Mouse (Mus musculus) limb, embryonic 10.5 days (tissue): ENCODE data around the gene Itgad. TPM values are rescaled to one million over a fixed set of nuclear protein-coding genes. Genes with fewer than 3 reads are reported as not detected.
"Not testable (repeated sequence)": the region's sequence is repeated elsewhere in the genome, so short reads cannot be mapped to it uniquely, and the experiment has no call there.

Experiments used
- DNase-seq: peaks from one replicate; pipeline ENCODE4 v3.0.0-alpha.2; 2017; ENCODE audit warnings: low spot score
- H3K27ac ChIP-seq: fragments of 300-500 bp; sonication (generic); 2 replicates; pipeline ENCODE4 v1.5.1; 2016; ENCODE audit warnings: mild to moderate bottlenecking
- H3K27me3 ChIP-seq: fragments of 300-500 bp; sonication (generic); 2 replicates; pipeline ENCODE4 v1.6.1; 2016; ENCODE audit warnings: low read depth, mild to moderate bottlenecking; ENCODE audit not compliant: poor library complexity, severe bottlenecking
- H3K36me3 ChIP-seq: fragments of 300-500 bp; sonication (generic); 2 replicates; pipeline ENCODE4 v1.6.1; 2016; ENCODE audit warnings: mild to moderate bottlenecking, moderate library complexity
- H3K4me1 ChIP-seq: fragments of 300-500 bp; sonication (generic); 2 replicates; pipeline ENCODE4 v1.6.1; 2016
- H3K4me3 ChIP-seq: fragments of 300-500 bp; sonication (generic); 2 replicates; pipeline ENCODE4 v1.5.1; 2016; ENCODE audit warnings: mild to moderate bottlenecking, moderate library complexity
- H3K9me3 ChIP-seq: fragments of 300-500 bp; sonication (generic); replicated peaks from 2 replicates; pipeline ENCODE4 v1.6.1; 2016; ENCODE audit warnings: mild to moderate bottlenecking
- WGBS: fragments of 180-500 bp; shearing (Covaris S2); methylation state at CpG from one replicate; pipeline ENCODE4 v1.1.7; 2016; 5-methylcytosine and 5-hydroxymethylcytosine counted together
- polyA plus RNA-seq: library from polyadenylated mRNA; unstranded; fragments of >200 nt; fragmentation: Nextera tagmentation; extraction: Ambion mirVana; gene quantifications from 2 replicates; pipeline ENCODE4 v1.2.1, GENCODE M21; 2016

The Itgad gene
- polyA plus RNA-seq, 1 experiment from 2014 or later = not detected

DNA sequence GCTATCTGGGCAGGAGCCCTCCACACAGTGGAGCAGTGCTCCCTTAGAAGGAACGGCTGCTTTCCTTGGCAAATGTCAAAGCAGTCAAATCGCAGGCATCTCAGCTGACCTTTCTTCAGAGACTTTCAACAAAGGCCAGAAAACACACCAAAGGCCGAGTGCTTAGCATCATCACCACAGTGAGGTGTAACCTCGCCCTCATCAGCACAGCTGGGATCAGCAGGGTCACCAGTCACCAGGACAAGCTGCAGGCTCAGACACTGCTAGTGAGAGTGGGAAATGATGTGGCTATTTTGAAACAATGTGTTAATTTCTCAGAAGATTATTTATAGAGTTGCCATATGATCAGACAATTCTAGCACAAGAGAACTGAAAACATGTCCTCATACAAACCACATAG lies 17.2 kb upstream of the Itgad start:
- Histone ChIP-seq H3K36me3 (no peaks in the 10 kb centered on the region), H3K27ac (no peak overlapping the region), H3K27me3 (no peaks in the 10 kb centered on the region), H3K4me3 (no peak overlapping the region), H3K9me3 (no peaks in the 10 kb centered on the region), H3K4me1 (no peaks in the 10 kb centered on the region)
- WGBS = 41% methylated on average over 4 of the region's 4 CpGs
- no peak for DNase-seq

DNA sequence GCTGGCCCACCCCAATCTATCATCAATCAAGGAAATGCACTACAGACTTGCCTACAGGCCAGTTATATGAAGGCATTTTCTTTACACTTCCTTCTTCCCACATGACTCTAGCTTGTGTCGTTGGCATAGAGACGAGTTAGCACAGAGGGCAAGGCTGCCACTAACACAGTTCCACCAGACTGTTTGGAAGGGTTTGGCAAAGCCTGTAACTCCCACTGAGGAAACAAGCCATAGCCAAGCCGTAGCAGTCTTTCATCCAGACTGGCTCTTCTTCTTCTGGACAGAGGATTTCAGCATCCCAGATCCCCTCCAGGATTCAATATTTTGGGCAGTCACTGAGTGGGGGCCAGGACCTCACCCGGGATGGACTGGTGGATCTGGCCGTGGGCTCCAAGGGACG lies 14.6 kb upstream of the Itgad start:
- no peaks in the 10 kb centered on the region for H3K27me3 ChIP-seq
- H3K27ac ChIP-seq = no peak overlapping the region
- H3K4me3 ChIP-seq = no peak overlapping the region
- WGBS = 91% methylated on average over 6 of the region's 6 CpGs
- no peaks in the 10 kb centered on the region for H3K9me3 ChIP-seq
- DNase-seq = no peak
- H3K36me3 ChIP-seq = no peaks in the 10 kb centered on the region
- no peaks in the 10 kb centered on the region for H3K4me1 ChIP-seq

DNA sequence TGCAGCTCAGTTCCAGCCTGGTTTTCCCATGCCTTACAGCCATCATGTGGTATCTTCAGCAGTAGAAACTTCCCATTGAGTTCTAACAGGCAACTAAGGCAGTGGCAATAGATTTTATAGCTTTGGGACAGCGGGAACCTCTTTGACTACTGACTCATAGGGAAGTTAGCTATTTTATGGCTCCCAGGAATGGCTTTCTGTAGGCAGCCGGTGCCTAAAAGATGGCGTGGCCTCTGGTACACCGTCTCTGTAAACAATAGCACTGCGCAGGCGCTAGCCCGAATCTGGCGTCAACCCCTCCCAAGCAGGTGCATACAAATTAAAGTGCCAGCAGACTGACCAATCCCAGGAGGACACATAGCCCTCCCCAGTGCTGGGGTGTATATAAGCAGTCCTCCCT lies 3.2 kb upstream of the Itgad start:
- DNase-seq = no peak
- Histone ChIP-seq H3K27ac (no peak overlapping the region), H3K4me3 (no peak overlapping the region), H3K9me3 (no peaks in the 10 kb centered on the region), H3K36me3 (no peaks in the 10 kb centered on the region), H3K4me1 (no peaks in the 10 kb centered on the region), H3K27me3 (no peaks in the 10 kb centered on the region)
- WGBS = 81% methylated on average over 8 of the region's 8 CpGs

DNA sequence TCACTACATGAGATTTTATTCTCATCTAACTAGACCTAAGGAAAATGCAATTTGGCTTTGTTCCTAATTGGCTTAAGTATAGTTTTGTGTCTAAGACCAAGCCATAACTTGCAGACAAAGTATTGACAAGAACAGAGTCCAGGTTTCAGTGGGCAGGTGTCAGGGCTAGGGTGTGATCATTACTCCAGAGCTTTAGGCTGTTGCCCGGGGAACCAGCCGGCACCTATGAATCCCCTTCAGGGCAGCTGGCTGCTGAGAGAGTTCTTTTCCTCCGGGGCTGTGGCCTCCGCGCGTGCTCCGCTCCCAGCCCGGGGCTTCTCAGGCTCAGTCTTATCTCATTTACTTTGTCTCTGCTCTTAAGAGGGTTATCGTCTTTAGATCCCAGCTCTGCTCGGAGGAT lies 748 bp downstream of the Itgad start:
- no peak overlapping the region for H3K4me3 ChIP-seq
- H3K4me1 ChIP-seq = no peaks in the 10 kb centered on the region
- 81% methylated on average over 10 of the region's 10 CpGs for WGBS
- no peak overlapping the region for H3K27ac ChIP-seq
- no peaks in the 10 kb centered on the region for H3K27me3 ChIP-seq
- no peaks in the 10 kb centered on the region for H3K36me3 ChIP-seq
- DNase-seq = no peak
- H3K9me3 ChIP-seq = no peaks in the 10 kb centered on the region

DNA sequence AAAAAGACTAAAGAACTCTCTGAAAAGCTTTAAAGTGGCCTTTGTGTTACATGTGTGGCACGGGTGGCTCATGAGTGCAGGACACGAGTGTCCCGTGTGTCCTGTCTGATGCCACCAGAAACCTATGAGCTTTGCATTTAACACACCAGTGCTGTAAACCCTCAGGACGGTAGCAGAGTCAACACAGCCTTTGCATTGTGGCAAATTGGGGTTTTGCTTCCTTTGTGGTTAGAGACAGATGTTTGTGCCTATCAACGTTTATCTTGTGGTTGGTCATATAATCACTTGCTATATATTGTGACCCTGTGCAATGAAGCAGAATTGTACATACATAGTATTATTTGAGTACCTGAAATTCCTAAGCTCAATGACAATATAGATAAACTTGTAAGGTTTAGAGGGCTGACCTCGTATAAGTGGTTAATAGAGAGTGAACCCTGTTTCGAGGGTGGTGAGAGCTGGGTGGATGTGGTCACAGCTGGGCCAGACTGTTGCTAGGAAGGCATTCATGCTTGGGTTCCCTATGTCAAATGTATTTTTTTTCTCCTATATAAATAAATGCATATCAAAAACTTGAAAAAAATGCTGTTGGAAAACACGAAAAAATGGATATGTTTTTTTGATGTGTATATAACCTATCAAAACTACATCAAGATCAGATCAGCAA lies 4.6 kb downstream of the Itgad start:
- H3K36me3 ChIP-seq, H3K9me3 ChIP-seq, DNase-seq, H3K27ac ChIP-seq, H3K4me3 ChIP-seq, H3K4me1 ChIP-seq, H3K27me3 ChIP-seq: not testable (repeated sequence)
- WGBS = 82% methylated on average over 8 of the region's 8 CpGs

DNA sequence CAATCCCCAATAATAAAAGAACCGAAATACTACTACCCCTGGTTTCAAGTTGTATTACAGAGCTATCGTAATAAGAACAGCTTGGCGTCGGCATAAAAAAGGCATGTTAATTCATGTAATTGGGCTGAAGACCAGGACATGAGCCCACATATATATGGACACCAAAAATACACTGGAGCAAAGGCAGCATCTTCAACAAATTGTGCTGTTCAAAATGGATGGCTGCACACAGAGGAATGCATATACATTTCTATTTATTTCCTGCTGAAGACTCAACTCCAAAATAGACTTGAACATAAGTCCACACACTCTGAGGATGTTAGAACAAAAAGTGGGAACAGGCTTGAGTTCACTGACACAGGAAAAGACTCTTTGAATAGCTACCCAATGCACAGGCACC lies 9.8 kb downstream of the Itgad start:
- DNase-seq = no peak

DNA sequence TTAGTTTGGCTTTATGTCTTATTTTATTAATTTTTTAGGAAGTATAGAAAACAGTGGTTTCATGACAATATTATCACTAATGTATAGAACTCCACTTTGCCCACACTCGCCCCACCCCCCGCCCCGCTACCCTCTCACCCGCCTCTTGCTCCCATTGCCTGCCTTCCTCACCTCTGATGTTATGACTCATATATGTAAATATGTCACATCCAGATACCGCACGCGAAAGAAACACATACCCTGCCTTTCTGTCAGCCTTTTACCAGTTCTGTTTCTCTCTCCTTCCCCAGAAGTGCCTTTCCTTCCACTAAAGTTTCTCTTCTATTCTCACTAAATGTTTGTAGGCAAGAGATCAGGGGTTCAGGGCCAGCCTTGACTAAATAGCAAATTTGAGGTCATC lies 12.2 kb downstream of the Itgad start:
- H3K27ac ChIP-seq = no peak overlapping the region
- no peak for DNase-seq
- no peaks in the 10 kb centered on the region for H3K4me1 ChIP-seq
- H3K4me3 ChIP-seq = no peak overlapping the region
- WGBS = 89% methylated on average over 7 of the region's 7 CpGs
- H3K9me3 ChIP-seq = no peaks in the 10 kb centered on the region
- H3K27me3 ChIP-seq = no peaks in the 10 kb centered on the region
- H3K36me3 ChIP-seq = no peaks in the 10 kb centered on the region

More for the DNA sequence above, 9.8 kb downstream of the Itgad start:
- Histone ChIP-seq H3K9me3 (no peaks in the 10 kb centered on the region), H3K27ac (no peak overlapping the region), H3K36me3 (no peaks in the 10 kb centered on the region), H3K27me3 (no peaks in the 10 kb centered on the region), H3K4me1 (no peaks in the 10 kb centered on the region), H3K4me3 (no peak overlapping the region)
- 93% methylated on average over 4 of the region's 4 CpGs for WGBS

DNA sequence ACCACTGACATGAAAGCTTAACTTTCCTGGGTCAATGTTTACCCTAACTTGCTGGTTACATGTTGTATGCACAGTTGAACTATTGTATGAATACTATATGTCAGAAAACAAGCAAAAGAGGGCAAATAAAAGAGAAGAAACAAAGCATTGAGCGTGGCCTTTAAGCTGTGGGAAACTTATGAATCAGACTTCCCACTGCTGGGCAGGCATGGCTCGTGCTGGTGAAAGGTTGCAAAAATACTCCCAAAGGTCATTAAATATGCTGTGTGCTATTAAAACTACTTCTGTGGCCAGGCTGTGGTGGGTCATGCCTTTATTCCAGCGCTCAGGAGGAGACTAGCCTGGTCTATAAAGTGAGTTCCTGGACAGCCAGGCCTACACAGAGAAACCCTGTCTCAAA lies 15.8 kb downstream of the Itgad start:
- no peaks in the 10 kb centered on the region for H3K27me3 ChIP-seq
- DNase-seq = no peak
- H3K36me3 ChIP-seq = no peaks in the 10 kb centered on the region
- no peaks in the 10 kb centered on the region for H3K4me1 ChIP-seq
- no peak overlapping the region for H3K27ac ChIP-seq
- 81% methylated on average over 3 of the region's 3 CpGs for WGBS
- no peaks in the 10 kb centered on the region for H3K9me3 ChIP-seq
- no peak overlapping the region for H3K4me3 ChIP-seq

DNA sequence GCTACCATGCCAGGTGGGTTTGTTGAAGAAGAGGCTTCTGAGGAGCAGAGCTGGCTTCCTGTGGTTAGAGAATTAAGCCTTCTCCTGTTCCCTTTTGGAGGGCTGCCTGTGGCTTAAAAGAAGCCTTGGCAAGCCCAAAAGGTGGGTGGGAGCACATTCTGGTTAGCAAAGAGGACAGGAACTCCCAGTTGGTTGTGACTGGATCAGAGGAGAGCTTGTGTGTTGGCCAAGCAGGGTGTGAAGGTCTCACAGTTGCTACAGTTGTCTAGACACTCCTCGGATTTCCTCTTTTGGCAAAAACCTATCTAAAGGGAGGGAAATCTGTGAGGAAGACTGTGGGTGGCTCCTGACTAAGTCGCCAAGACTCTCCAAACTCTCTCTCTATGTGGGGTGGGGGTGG lies 24.2 kb downstream of the Itgad start:
- no peaks in the 10 kb centered on the region for H3K9me3 ChIP-seq
- no peaks in the 10 kb centered on the region for H3K27me3 ChIP-seq
- DNase-seq = no peak
- 67% methylated on average over 2 of the region's 2 CpGs for WGBS
- no peaks in the 10 kb centered on the region for H3K4me1 ChIP-seq
- H3K4me3 ChIP-seq = no peak overlapping the region
- H3K36me3 ChIP-seq = no peaks in the 10 kb centered on the region
- no peak overlapping the region for H3K27ac ChIP-seq

DNA sequence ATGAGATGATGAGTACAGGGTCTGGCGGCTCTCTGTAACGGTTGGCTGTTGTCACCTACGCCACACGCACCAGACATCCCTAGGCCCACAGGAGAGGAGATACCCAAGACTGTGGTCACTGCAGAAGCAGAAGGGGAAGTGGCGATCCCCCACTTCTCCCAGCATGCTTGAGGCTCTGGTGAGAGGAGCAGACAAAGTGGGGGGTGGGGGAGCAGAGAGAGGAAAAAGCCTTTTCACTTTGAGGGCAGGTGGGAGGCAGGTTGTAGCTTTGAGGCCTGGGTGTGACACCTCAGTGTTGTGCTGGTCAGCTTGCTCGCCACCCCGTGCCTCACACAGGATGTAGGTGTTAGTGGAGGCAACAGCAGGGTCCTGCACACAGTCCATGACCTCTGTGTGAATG lies 25.9 kb downstream of the Itgad start:
- WGBS = 75% methylated on average over 7 of the region's 7 CpGs

DNA sequence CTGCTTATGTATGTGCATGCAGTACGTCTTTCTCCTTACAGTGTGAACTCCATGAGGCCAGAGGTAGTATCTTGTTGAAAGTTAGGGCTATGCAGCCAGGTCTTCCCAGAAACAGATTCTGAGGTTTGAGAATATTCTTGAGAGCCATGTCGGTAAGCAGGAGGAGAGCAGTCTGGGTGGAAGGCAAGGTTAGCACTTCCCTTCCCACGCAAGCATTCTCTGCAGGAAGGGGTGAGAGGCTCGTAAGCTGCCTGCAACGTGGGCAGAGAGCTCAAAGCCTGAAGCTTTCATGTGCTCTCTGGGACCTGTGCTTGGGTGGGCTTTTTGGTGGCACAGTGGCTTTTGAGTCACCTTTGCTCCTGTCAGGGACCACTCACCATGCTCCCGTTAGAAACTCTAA lies 26.4 kb downstream of the Itgad start:
- Histone ChIP-seq H3K27ac (no peak overlapping the region), H3K4me1 (no peaks in the 10 kb centered on the region), H3K27me3 (no peaks in the 10 kb centered on the region), H3K4me3 (no peak overlapping the region), H3K36me3 (no peaks in the 10 kb centered on the region), H3K9me3 (no peaks in the 10 kb centered on the region)
- no peak for DNase-seq
- WGBS = 68% methylated on average over 6 of the region's 6 CpGs

More for the DNA sequence above, 25.9 kb downstream of the Itgad start:
- no peak for DNase-seq
- Histone ChIP-seq H3K27ac (no peak overlapping the region), H3K4me3 (no peak overlapping the region), H3K27me3 (no peaks in the 10 kb centered on the region), H3K36me3 (no peaks in the 10 kb centered on the region), H3K4me1 (no peaks in the 10 kb centered on the region), H3K9me3 (no peaks in the 10 kb centered on the region)

DNA sequence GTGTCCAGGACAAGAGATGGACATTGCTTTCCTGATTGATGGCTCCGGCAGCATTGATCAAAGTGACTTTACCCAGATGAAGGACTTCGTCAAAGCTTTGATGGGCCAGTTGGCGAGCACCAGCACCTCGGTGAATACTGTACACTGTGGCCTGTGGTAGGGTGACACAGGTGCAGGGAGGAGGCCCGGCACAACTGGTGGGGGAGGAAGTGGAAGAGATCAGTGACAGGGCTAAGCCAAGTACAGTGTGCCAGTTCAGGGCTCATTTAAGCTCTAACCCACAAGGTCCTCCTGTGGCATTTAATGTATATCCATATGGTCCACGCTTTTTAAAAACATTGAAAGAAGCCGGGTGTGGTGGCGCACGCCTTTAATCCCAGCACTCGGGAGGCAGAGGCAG lies 27.5 kb downstream of the Itgad start:
- H3K27me3 ChIP-seq = no peaks in the 10 kb centered on the region
- DNase-seq = no peak
- no peaks in the 10 kb centered on the region for H3K9me3 ChIP-seq
- WGBS = 87% methylated on average over 10 of the region's 10 CpGs
- H3K36me3 ChIP-seq = no peaks in the 10 kb centered on the region
- H3K4me1 ChIP-seq = no peaks in the 10 kb centered on the region
- no peak overlapping the region for H3K27ac ChIP-seq
- H3K4me3 ChIP-seq = no peak overlapping the region

DNA sequence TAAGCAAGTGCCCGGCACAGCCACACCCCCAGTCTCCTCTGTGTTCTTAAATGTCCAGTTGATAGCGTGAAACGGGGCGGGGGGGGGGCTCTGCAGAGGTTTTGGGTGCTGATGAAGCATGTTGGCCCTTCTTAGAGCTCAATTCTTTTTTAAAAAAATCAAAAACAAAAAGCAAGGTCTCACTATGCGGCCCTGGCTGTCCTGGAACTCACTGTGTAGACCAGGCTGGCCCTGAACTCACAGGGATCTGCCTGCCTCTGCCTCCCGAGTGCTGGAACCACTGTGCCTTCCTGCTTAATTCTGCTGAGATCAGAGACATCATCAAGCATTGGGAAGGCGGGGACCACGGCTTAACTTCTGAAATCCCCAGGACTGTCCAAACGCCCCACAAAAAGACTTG lies 47.4 kb downstream of the Itgad start:
- DNase-seq = no peak
- Histone ChIP-seq H3K4me1 (0 out of 2 replicates have a peak, but pooled peaks cover 2% of the 10 kb centered on the region), H3K4me3 (no peak overlapping the region), H3K27me3 (no peaks in the 10 kb centered on the region), H3K27ac (no peak overlapping the region), H3K9me3 (no peaks in the 10 kb centered on the region), H3K36me3 (no peaks in the 10 kb centered on the region)
- 96% methylated on average over 9 of the region's 9 CpGs for WGBS

DNA sequence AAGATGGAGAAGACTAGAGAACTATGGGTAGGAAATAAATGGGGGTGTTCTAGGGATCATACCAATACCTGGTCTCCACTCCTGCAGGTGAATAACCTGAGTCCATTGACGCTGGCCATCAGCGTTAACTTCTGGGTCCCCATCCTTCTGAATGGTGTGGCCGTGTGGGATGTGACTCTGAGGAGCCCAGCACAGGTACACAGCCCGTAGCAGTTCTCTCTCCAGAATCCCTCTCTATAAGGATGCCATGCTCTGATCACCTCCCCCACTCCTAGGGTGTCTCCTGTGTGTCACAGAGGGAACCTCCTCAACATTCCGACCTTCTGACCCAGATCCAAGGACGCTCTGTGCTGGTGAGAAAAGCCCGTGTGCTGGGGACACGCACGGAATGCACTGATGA lies 48.9 kb downstream of the Itgad start:
- Histone ChIP-seq H3K9me3 (no peaks in the 10 kb centered on the region), H3K4me3 (no peak overlapping the region), H3K4me1 (0 out of 2 replicates have a peak, but pooled peaks cover 2% of the 10 kb centered on the region), H3K27me3 (no peaks in the 10 kb centered on the region), H3K36me3 (no peaks in the 10 kb centered on the region), H3K27ac (no peak overlapping the region)
- 86% methylated on average over 9 of the region's 9 CpGs for WGBS
- DNase-seq = no peak
